Mouse (Mus musculus): ENCODE data around the gene Pold4. TPM values are rescaled to one million over a fixed set of nuclear protein-coding genes. Genes with fewer than 3 reads are reported as not detected.

Pold4 gene
- polyA plus RNA-seq, 1 experiment from 2014 or later = 31.3 TPM

DNA sequence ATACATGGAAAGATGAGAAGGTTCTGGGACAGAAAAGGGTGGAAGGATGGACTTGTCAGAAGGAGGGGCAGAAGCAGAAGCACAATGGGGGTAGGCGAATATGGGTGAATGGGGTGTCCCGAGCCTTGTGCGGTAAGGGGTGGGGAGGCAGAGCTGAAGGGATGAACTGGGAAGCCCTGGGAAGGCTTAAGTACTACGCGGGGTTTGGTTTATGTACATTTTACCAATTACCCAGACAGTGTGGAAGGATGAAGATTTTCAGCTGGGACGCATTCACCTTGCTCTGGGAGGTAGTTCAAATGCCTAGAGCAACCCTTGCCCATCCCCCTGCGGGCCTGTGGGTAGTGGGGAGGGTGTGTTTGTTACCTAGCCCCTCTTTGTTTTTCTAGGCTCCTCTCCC is 29.6 kb upstream of the Pold4 start:
- peaks cover 31% of the 10 kb centered on the region for H3K36me3 ChIP-seq (ENCODE audit: control insufficient read depth, insufficient read depth, low read length)
- ATAC-seq (ENCODE audit: low read depth) = no peak
- no peak for DNase-seq (ENCODE audit: low spot score)
- no peaks in the 10 kb centered on the region for H3K9me3 ChIP-seq (ENCODE audit: control insufficient read depth, low read length)
- peak overlapping the region; percentile 74 for H3K9ac ChIP-seq (ENCODE audit: low read depth, low read length)
- H3K4me3 ChIP-seq (ENCODE audit: low read depth, low read length) = peak overlapping the region; percentile 61
- H3K27ac ChIP-seq (replicated peaks; ENCODE audit: low read depth, low read length) = no peak overlapping the region
- H3K27me3 ChIP-seq (replicated peaks; ENCODE audit: control insufficient read depth, insufficient read depth, low read length) = no peaks in the 10 kb centered on the region
- peaks cover 14% of the 10 kb centered on the region for H3K4me1 ChIP-seq (ENCODE audit: control insufficient read depth, insufficient read depth, low read length)
- 21% methylated on average over 7 of the region's 7 CpGs for WGBS
- peak overlapping the region; percentile 92 for H3K4me2 ChIP-seq (ENCODE audit: low read depth, low read length)

DNA sequence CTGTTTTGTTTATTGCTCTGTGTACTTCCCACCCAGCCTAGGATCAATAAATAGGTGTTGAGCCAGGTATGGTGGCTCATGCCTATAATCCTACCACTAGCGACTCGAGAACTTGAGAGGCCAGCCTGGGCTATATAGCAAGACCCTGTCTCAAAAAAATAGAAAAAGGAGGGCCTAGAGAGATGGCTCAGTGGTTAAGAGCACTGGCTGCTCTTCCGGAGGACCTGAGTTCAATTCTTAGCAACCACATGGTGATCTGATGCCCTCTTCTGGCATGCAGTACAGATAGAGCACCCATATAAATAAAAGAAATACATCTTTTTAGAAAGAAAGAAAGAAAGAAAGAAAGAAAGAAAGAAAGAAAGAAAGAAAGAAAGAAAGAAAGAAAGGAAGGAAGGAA is 28.6 kb upstream of the Pold4 start:
- H3K36me3 ChIP-seq (ENCODE audit: control insufficient read depth, insufficient read depth, low read length) = peaks cover 22% of the 10 kb centered on the region
- H3K4me2 ChIP-seq (ENCODE audit: low read depth, low read length) = no peak overlapping the region
- peaks cover 14% of the 10 kb centered on the region for H3K4me1 ChIP-seq (ENCODE audit: control insufficient read depth, insufficient read depth, low read length)
- ATAC-seq (ENCODE audit: low read depth) (no peak), DNase-seq (ENCODE audit: low spot score) (no peak)
- no peak overlapping the region for H3K27ac ChIP-seq (replicated peaks; ENCODE audit: low read depth, low read length)
- no peaks in the 10 kb centered on the region for H3K9me3 ChIP-seq (ENCODE audit: control insufficient read depth, low read length)
- H3K9ac ChIP-seq (ENCODE audit: low read depth, low read length) = no peak overlapping the region
- 61% methylated on average over 3 of the region's 3 CpGs for WGBS
- H3K4me3 ChIP-seq (ENCODE audit: low read depth, low read length) = no peak overlapping the region
- H3K27me3 ChIP-seq (replicated peaks; ENCODE audit: control insufficient read depth, insufficient read depth, low read length) = no peaks in the 10 kb centered on the region

DNA sequence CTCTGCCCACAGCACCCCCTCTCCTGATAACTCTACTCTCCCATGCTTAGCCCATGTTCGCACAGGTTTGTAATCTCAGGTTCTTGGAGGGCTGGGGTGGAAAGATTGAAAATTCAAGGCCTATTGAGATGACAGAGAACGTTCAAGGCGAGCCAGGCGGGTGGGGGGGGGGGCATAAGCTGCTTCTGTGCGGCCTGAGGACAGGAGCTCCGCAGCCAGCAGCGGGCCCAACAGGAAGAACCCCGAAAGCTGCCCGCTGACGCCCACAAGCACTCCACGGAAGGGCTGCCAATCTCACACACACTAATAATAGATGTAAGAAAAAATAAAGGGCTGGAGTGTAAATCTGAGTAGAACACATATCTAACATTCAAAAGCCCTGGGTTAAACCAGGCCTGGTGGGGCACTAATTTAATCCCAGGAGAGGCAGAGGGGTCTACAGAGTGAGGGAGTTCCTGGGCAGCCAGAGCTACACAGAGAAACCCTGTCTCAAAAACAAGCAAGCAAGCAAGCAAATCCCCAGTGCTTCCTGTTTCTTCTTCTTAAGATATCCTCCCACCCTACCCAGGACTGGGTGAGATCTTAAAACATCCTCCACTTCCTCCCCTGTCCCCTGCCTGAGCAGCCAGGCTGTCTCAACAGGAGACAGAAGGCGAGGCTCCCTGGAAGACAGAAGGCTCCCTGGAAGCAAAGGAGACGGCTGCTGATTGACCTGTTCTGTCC is 27.9 kb upstream of the Pold4 start:
- DNase-seq (ENCODE audit: low spot score) (no peak), ATAC-seq (ENCODE audit: low read depth) (no peak)
- H3K27ac ChIP-seq (replicated peaks; ENCODE audit: low read depth, low read length) = no peak overlapping the region
- no peak overlapping the region for H3K4me3 ChIP-seq (ENCODE audit: low read depth, low read length)
- H3K4me2 ChIP-seq (ENCODE audit: low read depth, low read length) = no peak overlapping the region
- WGBS = 61% methylated on average over 13 of the region's 13 CpGs
- no peak overlapping the region for H3K9ac ChIP-seq (ENCODE audit: low read depth, low read length)
- H3K36me3 ChIP-seq (ENCODE audit: control insufficient read depth, insufficient read depth, low read length) = peaks cover 16% of the 10 kb centered on the region
- H3K27me3 ChIP-seq (replicated peaks; ENCODE audit: control insufficient read depth, insufficient read depth, low read length) = no peaks in the 10 kb centered on the region
- H3K9me3 ChIP-seq (ENCODE audit: control insufficient read depth, low read length) = no peaks in the 10 kb centered on the region
- peaks cover 14% of the 10 kb centered on the region for H3K4me1 ChIP-seq (ENCODE audit: control insufficient read depth, insufficient read depth, low read length)

DNA sequence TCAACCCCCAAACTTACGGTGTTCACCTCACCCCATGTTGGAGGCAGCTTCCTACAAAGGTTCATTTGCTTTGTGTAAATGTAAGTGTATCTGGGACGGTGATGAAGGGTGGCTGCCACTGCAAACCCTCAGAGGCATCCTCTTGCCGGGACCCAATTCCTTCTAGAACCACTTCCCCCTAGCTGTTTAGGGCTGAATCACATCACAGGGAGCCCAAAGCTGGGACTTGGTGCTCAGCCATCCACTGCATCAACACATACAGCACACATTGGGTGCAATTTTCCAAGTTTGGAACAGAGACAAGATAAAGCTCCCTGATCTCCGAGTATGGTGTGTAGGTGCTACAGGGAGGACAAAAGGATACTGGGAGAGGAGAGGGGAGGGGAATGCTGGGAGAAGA is 26.8 kb upstream of the Pold4 start:
- Histone ChIP-seq H3K4me1 (ENCODE audit: control insufficient read depth, insufficient read depth, low read length) (peaks cover 14% of the 10 kb centered on the region), H3K9ac (ENCODE audit: low read depth, low read length) (no peak overlapping the region), H3K9me3 (ENCODE audit: control insufficient read depth, low read length) (no peaks in the 10 kb centered on the region), H3K4me3 (ENCODE audit: low read depth, low read length) (no peak overlapping the region), H3K27me3 (replicated peaks; ENCODE audit: control insufficient read depth, insufficient read depth, low read length) (no peaks in the 10 kb centered on the region), H3K4me2 (ENCODE audit: low read depth, low read length) (no peak overlapping the region), H3K27ac (replicated peaks; ENCODE audit: low read depth, low read length) (no peak overlapping the region), H3K36me3 (ENCODE audit: control insufficient read depth, insufficient read depth, low read length) (peaks cover 5% of the 10 kb centered on the region; the same call in 1 of the 2 replicates)
- WGBS = 60% methylated on average over 4 of the region's 4 CpGs
- DNase-seq (ENCODE audit: low spot score) (no peak), ATAC-seq (ENCODE audit: low read depth) (no peak)

DNA sequence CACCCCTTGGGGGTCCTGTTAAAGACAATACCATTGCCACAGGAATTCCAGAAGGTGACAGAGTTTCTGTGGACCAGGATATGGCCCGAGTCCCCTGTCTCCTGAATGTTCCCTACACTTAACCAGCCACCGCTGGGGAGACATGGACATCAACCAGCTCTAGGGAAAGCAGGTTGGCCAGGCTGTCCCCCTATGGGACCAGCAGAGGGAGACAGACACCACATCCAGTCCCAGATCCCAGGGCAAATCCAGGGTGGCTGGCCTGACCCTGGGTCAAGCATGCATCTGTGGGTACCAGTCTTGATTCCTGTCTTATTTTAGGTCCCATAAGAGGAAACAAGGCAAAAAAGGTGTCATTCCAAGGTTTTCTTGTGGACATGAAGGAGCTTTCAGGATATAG is 24.7 kb upstream of the Pold4 start:
- Histone ChIP-seq H3K9ac (ENCODE audit: low read depth, low read length) (no peak overlapping the region), H3K4me3 (ENCODE audit: low read depth, low read length) (no peak overlapping the region), H3K4me2 (ENCODE audit: low read depth, low read length) (no peak overlapping the region), H3K27ac (replicated peaks; ENCODE audit: low read depth, low read length) (no peak overlapping the region), H3K27me3 (replicated peaks; ENCODE audit: control insufficient read depth, insufficient read depth, low read length) (no peaks in the 10 kb centered on the region), H3K36me3 (ENCODE audit: control insufficient read depth, insufficient read depth, low read length) (no peaks in the 10 kb centered on the region), H3K9me3 (ENCODE audit: control insufficient read depth, low read length) (no peaks in the 10 kb centered on the region), H3K4me1 (ENCODE audit: control insufficient read depth, insufficient read depth, low read length) (peaks cover 7% of the 10 kb centered on the region; the same call in 1 of the 2 replicates)
- DNase-seq (ENCODE audit: low spot score) (no peak), ATAC-seq (ENCODE audit: low read depth) (0 out of 2 replicates have a peak, but pooled peaks have one; percentile 50)
- 0% methylated on average over 2 of the region's 2 CpGs for WGBS

DNA sequence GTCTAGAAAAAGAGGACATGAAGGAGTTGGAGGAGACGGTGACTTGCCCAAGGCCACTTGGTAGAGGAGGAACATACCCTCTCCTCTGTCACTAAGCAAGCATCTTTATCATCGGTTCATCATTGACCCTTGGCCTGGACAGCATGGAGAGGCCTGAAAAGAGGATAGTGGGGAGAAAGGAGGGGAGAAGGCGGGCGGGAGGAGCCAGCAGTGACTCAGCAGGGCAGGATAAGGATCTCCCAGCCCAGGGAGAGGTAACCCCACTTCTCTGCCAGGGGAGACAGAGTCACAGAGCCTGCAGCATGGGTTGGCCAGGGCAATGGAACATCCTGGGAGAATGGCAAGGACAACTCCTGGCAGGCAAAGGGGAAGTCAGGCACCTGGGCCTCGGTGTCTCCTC is 23.1 kb upstream of the Pold4 start:
- H3K9ac ChIP-seq (ENCODE audit: low read depth, low read length) = no peak overlapping the region

DNA sequence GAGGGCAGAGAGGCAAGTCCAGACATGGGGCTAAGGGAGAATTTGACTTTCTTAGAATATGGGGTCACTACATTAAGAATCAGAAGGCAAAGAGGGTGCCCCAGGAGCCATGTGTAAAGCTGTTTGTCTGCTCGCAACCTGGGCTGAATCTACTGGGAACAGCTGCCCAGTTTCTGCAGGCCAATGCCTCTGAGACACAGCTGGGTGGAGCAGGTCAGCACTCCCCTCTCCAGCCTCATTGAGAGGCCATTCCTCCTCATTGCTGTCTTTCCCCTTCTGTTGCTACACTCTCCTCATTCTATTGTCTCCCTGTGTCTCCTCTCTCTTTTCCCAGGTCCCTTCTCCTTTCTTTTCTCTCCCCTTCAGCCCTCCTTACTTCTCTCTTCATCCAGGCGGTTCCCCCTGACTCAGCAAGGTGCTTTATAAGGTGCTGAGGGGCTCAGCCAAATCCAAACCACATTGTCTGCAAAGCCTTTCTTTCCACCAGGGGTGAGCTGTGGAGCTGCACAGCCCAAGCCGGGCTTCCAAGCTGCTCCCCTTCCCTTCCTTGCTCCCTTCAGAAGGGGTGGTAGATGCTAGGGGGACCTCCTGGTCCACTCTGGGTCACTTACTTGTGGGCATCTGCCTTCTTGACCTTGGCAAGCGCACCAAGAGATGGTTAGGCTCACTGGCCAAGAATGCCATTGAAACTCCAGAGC is 19.7 kb upstream of the Pold4 start:
- WGBS = 20% methylated on average over 4 of the region's 4 CpGs
- no peak for DNase-seq (ENCODE audit: low spot score)
- Histone ChIP-seq H3K4me1 (ENCODE audit: control insufficient read depth, insufficient read depth, low read length) (peaks cover 28% of the 10 kb centered on the region), H3K9me3 (ENCODE audit: control insufficient read depth, low read length) (no peaks in the 10 kb centered on the region), H3K9ac (ENCODE audit: low read depth, low read length) (0 out of 2 replicates have a peak overlapping the region, but pooled peaks have one; percentile 3), H3K4me2 (ENCODE audit: low read depth, low read length) (peak overlapping the region; percentile 84; the same call in 1 of the 2 replicates), H3K4me3 (ENCODE audit: low read depth, low read length) (no peak overlapping the region), H3K27me3 (replicated peaks; ENCODE audit: control insufficient read depth, insufficient read depth, low read length) (no peaks in the 10 kb centered on the region), H3K36me3 (ENCODE audit: control insufficient read depth, insufficient read depth, low read length) (no peaks in the 10 kb centered on the region), H3K27ac (replicated peaks; ENCODE audit: low read depth, low read length) (no peak overlapping the region)
- ATAC-seq (ENCODE audit: low read depth) = no peak

More for the DNA sequence above, 23.1 kb upstream of the Pold4 start:
- no peak overlapping the region for H3K4me2 ChIP-seq (ENCODE audit: low read depth, low read length)
- peaks cover 16% of the 10 kb centered on the region for H3K4me1 ChIP-seq (ENCODE audit: control insufficient read depth, insufficient read depth, low read length)
- H3K27me3 ChIP-seq (replicated peaks; ENCODE audit: control insufficient read depth, insufficient read depth, low read length) = no peaks in the 10 kb centered on the region
- DNase-seq (ENCODE audit: low spot score) = no peak
- no peak for ATAC-seq (ENCODE audit: low read depth)
- no peak overlapping the region for H3K27ac ChIP-seq (replicated peaks; ENCODE audit: low read depth, low read length)
- no peak overlapping the region for H3K4me3 ChIP-seq (ENCODE audit: low read depth, low read length)
- no peaks in the 10 kb centered on the region for H3K36me3 ChIP-seq (ENCODE audit: control insufficient read depth, insufficient read depth, low read length)
- WGBS = 71% methylated on average over 5 of the region's 5 CpGs
- no peaks in the 10 kb centered on the region for H3K9me3 ChIP-seq (ENCODE audit: control insufficient read depth, low read length)

DNA sequence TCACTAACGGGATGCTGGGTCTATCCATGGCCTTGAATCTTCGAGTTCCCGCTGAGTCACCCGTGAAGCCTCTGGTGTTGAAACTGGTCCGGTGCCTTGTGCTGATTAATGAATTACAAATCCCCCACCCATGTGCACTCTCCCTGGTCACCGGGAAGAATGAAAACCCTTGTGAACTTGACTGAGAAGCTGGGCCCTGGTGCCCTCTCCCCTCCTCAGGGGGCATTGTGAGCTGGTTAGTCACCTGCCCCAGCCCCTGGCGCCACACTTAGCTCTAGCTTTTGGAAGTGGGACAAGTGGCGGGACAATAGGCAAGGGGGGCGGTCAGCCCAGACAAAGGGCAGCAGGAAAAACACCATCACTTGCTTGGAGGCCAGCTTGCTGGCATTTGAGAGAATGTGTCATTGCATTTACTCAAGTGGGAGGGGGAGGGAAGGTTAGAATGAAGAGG is 18.1 kb upstream of the Pold4 start:
- 15% methylated on average over 9 of the region's 9 CpGs for WGBS
- H3K4me2 ChIP-seq (ENCODE audit: low read depth, low read length) = peak overlapping the region; percentile 84
- peaks cover 41% of the 10 kb centered on the region for H3K4me1 ChIP-seq (ENCODE audit: control insufficient read depth, insufficient read depth, low read length)
- ATAC-seq (ENCODE audit: low read depth) (no peak), DNase-seq (ENCODE audit: low spot score) (no peak)
- H3K27me3 ChIP-seq (replicated peaks; ENCODE audit: control insufficient read depth, insufficient read depth, low read length) = no peaks in the 10 kb centered on the region
- H3K27ac ChIP-seq (replicated peaks; ENCODE audit: low read depth, low read length) = peak overlapping the region; percentile 95
- peak overlapping the region; percentile 86 for H3K4me3 ChIP-seq (ENCODE audit: low read depth, low read length)
- peak overlapping the region; percentile 92 for H3K9ac ChIP-seq (ENCODE audit: low read depth, low read length)
- H3K9me3 ChIP-seq (ENCODE audit: control insufficient read depth, low read length) = no peaks in the 10 kb centered on the region
- no peaks in the 10 kb centered on the region for H3K36me3 ChIP-seq (ENCODE audit: control insufficient read depth, insufficient read depth, low read length)

All from embryonic facial prominence, embryonic 14.5 days (tissue).